Mouse (Mus musculus): ENCODE measurements at regions not wholly inside any gene's neighbourhood (a gene's known extent, or its start where the extent isn't known, plus 50 kb on each side); places are given as distances from the start of the nearest gene placed in this dataset.

DNA sequence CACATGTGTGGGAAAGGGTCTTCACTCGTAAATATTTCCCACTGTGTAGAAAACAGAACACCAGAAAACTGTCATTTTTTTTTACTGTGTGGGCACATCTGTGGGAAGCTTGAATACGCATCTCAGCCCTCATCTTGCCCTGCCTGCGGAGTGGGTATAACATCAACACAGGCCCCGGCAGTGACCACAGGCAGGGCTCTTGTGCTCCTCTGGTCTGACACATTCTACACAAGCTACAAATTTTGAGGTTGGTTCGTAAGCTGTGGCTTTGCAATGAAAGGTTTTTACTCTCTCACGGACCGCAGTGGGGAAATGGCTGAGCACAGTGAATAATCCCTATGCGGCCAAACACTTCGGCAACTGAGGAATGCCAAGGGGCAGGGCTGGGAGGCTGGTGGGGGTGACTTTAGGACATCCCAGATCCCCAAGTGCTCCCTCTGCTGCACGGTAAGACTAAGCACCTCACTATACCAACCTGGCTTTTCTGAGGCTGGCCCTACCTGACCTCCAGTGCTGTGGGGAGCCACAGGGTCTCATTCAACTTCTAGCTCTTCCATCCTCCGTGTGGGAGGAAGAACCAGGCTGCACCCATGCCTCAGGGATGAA, 422.9 kb downstream of the Cd83 start:
- TF ChIP-seq POLR2A (IDR thresholded peaks at IDR 0.05; ENCODE audit: borderline replicate concordance, extremely low read depth, low read depth, low read length) (no peak), CTCF (IDR thresholded peaks at IDR 0.05; ENCODE audit: insufficient read depth, low read length) (no peak)

Measured in lung, adult 2 months (tissue).